In genomic region chr1:179142177-179142576, GRCm38 (mm10) we compare ENCODE assay signal across 8 mouse cellular contexts.
A peak's percentile ranks its signal among the peaks of the same experiment; 100 is the strongest.
DNase-seq lines count a peak whose midpoint lies in the region; ATAC-seq and TF ChIP-seq lines count a peak whose summit lies in the region.

No protein-coding gene starts in this region.

- H3K4me3 ChIP-seq in layer of hippocampus, adult 2 months: no peak overlapping the region

- peak; percentile 49 for DNase-seq in ovary, postnatal 14 days (ENCODE audit: low spot score)
- DNase-seq in ovary, adult 18-20 months (ENCODE audit: low spot score): no peak
- DNase-seq in ZHBTc4 (ENCODE audit: low read depth, low spot score): peak; percentile 72
- peak; percentile 49 to 68 for DNase-seq in heart, postnatal 14 days
- peak; percentile 68 to 72 for DNase-seq in layer of hippocampus, adult 2 months (ENCODE audit: low spot score in 2 of 2)
- DNase-seq in thymus, postnatal 25 days: peak; percentile 47

- no peak overlapping the region for H3K27ac ChIP-seq in layer of hippocampus, adult 2 months

- intact Hi-C loops in heart, postnatal 14 days (cut with DNase I): loop anchor here (1.0 to 5.0 kb wide), 2 partner anchors 180 to 615 kb away; no protein-coding TSS in a partner anchor

- TF ChIP-seq CTCF in layer of hippocampus, adult 2 months (conservative IDR thresholded peaks at IDR 0.05): peak; percentile 85

- ATAC-seq in common myeloid progenitor, adult 5-6 weeks (replicated peaks; ENCODE audit: low read depth, poor library complexity, severe bottlenecking): peak; percentile 88
- ATAC-seq in megakaryocyte-erythroid progenitor cell, adult 5-6 weeks (replicated peaks; ENCODE audit: low FRiP score, low TSS enrichment, poor library complexity, severe bottlenecking): peak; percentile 82
